Mouse (Mus musculus) yolk sac, embryonic 10.5 days (tissue): ENCODE results near the gene Eif3d.

Source experiments
- DNase-seq: peaks from one replicate; pipeline ENCODE4 v3.0.0-alpha.2; 2017; ENCODE audit warnings: low spot score

Eif3d gene

GRCm38 (mm10) chr15:77920511-77921462 lies 49.8 kb downstream of the Eif3d start:
- DNase-seq, result no peak

- no peak for DNase-seq
Observed at GRCm38 (mm10) chr15:77919441-77919840, 51.2 kb downstream of the Eif3d start.

GRCm38 (mm10) chr15:77916851-77917544 lies 53.6 kb downstream of the Eif3d start:
- peak; percentile 75 for DNase-seq

GRCm38 (mm10) chr15:77915287-77915686 lies 55.3 kb downstream of the Eif3d start:
- no peak for DNase-seq

- DNase-seq, result no peak
Observed at GRCm38 (mm10) chr15:77914507-77914906, 56.1 kb downstream of the Eif3d start.

- no peak for DNase-seq
Observed at GRCm38 (mm10) chr15:77913054-77913453, 57.6 kb downstream of the Eif3d start.

GRCm38 (mm10) chr15:77912585-77912984 lies 58.0 kb downstream of the Eif3d start:
- peak; percentile 40 for DNase-seq

GRCm38 (mm10) chr15:77912048-77912447 lies 58.6 kb downstream of the Eif3d start:
- DNase-seq, result peak; percentile 65

- DNase-seq, result peak; percentile 90
Observed at GRCm38 (mm10) chr15:77911065-77911464, 59.5 kb downstream of the Eif3d start.
